Mouse (Mus musculus): ENCODE data around the gene Khnyn.
A peak's percentile ranks its signal among the peaks of the same experiment; 100 is the strongest.

Khnyn gene

DNA sequence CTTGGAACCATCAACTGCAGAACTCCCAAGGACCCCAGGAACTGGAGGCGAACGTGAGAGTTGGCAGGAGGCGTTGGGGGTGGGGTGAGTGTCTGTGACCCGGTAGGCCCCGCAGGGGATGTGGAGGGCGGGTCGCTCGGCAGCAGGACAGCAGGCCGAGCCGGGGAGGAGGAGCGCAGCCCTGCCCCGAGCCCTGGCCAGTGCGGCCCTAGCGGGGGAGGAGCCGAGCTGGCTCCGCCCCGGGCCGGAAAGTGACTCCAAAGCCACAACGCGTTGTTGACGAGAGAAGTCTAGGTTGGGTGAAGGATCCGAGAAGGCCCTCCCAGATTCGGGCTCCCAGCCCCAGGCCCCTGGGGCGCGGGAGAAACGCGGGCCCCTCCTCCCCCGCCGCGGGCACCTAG is at the start of gene Khnyn:
Gene Khnyn (plus strand): TSS at position 235 of the 401 bp plus-strand sequence.
- peak; percentile 66 for DNase-seq

DNA sequence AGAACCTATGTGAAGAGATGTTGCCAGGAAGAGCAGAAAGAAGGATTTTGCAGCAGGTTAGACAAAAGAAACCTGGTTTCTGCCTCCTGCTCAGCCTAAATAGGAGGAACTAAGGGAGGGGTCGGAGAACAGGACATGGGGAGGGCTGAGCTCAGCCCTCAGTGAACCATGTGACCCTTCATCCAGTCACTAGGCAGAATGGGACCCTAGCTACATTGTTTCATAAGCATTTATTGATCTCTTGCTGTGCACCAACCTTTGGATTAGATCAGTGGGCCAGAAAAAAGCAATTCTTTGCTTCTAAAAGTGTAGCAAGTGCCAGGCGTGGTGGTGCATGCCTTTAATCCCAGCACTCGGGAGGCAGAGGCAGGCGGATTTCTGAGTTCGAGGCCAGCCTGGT is 46.4 kb upstream of the Khnyn start:
- DNase-seq, result no peak

DNA sequence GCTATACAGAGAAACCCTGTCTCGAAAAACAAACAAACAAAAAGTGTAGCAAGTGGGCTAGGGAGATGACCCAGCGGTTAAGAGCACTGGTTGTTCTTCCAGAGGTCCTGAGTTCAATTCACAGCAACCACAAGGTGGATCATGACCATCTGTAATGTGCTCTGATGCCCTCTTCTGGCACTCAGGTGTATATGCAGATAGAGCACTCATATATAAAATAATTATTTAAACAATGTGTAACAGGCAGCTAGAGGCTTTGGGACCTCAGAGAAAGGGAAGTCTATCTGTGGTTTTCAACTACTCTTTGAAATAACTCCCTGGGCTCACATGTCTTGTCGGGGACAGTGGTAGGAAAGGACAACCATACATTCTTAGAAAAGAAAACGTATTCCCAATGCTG is 46.0 kb upstream of the Khnyn start:
- DNase-seq, result no peak

DNA sequence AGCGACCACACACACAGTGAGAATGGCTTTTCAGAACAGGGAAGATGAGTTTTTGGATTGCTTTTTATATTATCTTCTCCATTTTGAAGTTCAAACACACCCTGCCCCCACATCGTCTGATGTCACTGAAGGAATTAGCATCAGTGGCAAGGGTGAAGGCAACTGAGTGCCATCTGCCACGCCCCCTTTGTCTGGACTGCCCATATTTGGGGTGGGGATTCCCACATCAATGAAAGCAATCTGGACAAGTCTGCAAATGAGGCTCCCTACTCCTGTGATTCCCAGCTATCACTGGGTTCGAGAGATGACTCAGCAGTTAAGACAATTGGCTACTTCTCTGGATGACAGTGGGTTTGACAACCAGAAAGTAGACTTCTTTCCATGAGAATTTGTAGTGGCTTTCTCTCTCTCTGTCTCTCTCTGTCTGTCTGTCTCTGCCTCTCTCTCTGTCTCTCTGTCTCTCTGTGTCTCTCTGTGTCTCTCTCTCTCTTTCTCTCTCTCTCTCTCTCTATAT is 43.8 kb upstream of the Khnyn start:
- no peak for DNase-seq

DNA sequence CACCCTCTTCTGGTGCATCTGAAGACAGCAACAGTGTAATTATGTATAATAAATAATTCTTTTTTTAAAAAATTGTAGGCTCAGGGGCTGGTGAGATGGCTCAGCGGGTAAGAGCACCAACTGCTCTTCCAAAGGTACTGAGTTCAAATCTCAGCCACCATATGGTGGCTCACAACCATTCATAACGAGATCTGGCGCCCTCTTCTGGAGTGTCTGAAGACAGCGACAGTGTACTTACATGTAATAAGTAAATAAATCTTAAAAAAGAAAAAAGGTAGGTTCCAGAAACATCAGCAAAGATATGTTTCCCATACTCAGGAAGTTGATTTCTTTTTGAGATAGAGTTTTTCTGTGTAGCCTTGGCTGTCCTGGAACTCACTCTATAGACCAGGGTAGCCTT is 42.0 kb upstream of the Khnyn start:
- DNase-seq, result no peak

DNA sequence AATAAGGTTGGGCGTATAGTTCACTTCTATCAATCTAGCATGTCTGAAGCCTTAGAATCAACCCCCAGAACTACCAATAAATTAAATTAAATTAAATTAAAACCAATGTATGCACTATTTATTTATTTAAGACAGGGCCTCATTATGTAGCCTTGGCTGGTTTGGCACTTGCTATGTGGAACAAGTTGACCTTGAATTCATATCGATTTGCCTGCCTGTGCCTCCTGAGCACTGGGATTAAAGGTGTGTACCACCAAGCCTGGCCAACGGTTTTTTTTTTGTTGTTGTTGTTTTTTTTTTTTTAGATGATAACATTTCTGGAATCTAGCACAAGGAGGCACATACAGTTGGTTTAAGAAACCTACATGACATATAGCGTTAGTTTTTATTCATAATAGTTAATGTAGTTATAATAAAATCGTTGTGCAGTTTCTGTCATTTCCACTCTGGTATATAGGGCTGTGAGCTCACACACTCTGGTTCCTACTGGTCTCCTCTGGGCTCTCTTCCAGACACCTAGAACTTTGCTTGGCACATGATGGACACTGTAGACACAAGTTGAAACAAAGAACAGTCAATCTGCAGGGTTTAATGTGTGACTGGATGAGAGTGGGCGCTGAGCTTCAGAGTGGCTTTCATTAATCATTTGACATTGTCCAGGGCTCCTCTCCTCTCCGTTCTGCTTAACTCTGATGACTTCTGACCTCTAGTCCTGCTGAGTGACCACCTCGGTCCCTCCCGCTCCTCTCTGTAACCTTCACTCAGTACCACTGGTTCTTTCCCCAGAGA is 39.0 kb upstream of the Khnyn start:
- no peak for DNase-seq

DNA sequence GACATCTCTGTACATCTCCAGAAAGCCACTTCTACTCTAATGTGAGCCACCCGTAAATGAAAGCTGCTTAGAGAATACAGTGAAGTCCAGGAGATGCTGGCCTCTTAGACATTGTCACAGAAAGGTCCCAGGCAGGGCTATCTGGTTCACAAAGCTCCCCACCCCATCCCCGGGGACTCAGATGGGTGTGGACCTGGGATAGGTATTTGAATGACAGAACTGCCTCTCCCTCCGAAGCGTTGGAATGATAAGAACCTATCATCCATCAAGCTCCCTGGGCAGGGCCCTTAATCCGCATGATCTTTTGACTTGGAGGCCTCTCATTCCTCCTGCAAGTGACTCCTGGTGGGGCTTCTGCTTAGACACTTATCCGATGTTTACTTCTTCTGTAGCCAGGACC is 33.9 kb upstream of the Khnyn start:
- DNase-seq, result no peak

DNA sequence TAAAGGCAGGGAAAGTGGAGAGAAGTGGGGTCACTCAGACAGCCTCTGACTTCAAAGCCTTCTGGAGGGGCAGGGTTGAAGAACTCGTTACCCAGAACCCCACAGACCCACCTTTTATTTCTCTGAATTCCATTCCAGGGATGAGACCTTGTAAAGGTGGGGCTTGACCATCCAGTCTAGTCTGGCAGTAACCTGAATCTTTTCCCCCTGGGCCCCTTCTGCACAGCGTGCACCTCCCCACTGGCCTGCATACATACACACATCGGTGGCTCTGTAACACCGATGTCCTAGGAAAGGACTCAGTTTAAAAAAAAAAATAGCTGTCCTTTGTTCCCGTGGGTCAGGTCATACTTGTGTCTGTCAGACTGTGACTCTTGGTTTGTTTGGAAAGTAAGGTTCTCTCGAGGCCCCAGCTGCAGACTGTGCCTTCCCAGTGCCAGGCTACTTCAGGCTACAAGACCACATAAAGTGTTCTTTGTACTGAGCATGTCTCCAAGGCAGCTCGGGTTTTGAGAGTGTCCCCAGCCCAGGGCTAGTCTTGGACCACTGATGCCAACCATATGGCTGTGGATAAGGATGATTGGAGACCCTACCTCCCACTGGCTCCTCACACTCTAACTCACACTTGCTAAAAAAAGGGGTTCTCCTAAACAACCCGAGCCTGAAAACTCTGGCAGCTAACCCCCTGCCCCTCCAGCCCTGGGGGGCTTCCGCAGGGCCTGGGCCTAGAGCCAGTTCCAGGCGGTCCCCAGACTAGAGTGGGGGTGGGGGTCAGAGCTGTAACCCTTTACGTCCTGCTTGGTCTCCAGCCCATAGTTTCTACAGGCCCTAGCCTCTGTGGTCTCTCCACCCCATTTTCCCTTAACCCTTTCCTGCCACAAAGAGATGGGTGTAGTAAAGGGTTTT is 31.8 kb upstream of the Khnyn start:
- peak; percentile 42 for DNase-seq

DNA sequence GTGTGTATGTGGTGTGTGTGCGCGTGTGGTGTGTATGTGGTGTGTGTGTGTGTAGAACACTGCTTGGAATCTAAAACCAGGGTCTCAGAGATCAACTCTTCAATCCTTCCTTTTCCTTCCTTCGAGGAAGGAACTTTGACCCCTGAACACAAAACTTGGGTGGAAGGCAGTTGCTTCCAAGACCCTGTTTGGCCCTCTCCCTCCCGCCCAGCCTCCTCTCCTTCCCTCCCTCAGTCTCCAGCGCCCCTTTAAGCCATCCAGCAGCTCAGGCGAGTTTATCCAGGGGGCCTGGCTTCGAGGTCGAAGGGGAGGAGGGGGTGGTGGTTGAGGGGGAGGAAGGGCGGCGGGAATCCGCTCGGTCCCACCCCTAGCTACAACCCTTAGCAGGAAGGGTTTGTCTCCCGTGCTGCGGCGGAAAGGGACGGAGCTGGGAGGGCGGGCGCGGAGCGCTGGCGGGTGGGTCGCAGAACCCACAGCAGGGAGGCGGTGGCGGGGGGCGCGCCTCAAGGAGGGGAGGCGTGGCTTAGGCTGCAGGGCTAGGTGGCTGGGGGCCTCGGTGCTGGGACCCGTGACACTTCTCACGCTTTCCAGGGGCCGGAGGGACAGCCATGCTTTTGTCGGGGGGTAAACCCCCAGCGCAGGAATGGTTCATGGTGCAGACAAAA is 31.0 kb upstream of the Khnyn start, which contains the start of gene Nynrin:
Gene Nynrin (plus strand): TSS at position 390 of the 665 bp plus-strand sequence.
- DNase-seq, result peak; percentile 74

DNA sequence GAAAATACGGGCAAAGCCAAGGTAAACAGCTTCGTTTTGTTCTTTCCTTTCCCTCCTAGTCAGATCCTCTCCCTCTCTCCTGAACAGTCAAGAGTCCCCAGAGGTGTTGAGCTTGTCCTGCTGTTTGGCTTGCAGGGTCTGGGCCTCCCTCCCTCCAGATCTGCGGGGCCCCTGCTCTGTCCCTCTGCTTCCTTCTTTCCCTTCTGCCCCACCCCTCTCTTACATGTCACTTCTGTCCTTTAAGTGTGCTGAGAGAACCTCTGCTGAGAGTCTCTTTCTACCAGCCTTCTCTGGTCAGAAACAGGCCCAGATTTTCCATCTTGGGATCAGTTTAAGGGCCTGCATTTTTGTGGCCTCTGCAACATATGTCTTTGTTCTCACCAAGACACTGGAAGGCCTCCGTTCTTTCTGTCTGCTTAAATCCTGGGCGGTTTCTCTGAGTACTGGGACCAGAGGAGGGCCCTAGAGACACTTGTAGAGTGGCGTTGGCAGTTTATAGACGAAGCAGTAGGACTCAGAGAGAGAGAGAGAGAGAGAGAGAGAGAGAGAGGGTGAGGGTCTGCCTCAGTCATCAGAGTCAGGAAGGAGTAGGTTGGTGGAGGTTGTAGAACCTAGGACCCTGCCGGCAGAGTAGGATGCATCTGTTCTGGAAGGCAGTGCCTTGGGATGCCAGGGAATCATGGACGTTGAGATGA is 30.2 kb upstream of the Khnyn start:
- DNase-seq, result no peak

DNA sequence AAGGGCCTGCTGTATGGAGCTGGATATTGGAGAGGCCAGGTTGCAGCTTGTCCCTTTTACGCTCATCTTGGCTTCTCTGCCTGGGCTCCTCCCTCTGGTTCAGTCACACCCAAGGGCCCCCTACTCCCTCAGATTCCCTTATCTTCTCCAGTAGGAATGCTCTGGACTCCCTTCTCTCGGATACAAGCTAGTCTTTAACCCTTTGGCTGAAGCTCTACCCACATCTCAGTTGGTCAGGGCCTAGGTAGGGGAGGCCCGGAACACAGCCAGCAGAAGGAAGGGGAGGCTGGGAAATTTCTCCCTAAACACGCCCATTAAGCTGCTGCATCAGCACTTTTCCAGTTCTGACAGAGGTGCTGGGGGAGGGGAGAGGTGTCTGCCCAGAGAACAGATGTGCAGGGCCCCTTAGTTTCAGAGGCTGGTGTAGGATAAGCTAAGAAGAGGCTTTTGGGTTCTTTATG is 29.6 kb upstream of the Khnyn start:
- no peak for DNase-seq

DNA sequence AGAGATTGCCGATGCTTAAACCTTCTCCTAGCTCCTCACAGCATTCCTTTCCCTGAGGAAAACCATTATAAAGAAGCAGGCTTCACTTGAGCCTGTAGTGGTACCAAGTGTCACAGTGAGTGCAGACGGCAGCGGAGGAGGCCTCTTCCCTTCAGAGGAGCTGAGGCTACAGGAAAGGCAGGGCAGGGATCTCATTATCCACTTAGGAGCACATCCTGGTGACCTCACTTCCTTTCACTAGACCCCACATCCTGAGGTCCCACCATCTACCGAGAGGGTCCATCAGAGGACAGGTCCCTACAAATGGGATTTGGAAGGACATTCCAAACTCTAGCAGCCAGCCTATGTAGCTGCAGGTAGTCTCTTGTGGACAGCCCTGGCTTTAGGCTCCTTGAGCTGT is 27.2 kb upstream of the Khnyn start:
- no peak for DNase-seq

DNA sequence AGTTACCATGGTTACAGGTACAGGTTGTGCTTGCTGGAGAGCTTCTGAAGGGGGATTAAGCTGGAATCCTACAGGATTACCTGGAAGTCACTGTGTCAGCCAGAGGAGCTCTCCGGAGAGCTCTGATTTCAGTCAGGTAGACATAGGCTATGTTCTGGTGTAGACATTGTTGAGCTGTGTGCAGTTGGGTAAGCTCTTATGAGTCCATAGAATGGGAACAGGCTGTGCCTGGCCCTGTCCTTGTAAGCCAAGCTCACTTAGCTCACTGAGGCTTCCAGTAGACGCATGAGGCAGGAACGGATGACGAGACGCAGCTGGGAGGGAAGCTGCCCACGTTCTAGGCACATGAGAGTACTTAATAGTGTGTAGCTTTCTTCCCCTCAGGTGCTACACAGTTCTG is 22.6 kb upstream of the Khnyn start:
- no peak for DNase-seq

DNA sequence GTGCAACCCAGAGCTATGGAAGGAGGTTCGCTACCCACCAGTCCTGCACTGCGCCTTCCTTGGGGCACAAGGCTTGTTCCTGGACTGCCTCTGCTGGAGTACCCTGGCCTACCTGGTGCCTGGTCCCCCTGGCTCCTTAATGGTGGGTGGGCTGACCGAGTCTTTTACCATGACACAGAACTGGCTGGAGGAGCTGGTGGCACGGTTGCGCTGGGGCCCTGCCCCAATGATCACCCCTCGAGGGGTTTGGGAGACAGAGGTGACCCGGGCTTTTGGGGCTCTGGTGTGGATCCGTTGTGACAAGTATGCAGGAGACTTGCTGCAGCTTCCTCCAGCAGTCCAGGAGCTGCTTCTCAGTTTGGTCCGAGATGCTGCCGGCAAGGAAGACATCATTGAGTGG is 21.8 kb upstream of the Khnyn start:
- DNase-seq, result no peak

DNA sequence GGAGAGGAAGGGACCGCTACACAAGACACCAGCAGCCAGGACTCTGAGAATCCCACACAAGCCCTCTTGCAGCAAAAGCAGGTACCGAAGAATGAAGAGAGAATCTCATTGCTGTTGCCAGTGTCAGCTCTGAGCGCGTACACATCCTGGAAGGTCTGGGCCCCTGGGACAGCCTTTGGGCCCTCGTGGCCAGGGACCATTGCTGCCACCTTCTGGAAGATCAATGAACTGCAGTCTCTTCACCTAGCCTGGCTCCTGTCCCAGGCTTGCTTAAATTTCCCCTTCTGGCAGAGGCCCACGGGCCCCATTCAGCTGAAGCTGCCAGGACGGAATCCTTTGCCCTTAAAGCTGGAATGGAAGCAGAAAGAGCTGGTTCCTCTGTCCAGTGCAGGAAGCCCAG is 21.0 kb upstream of the Khnyn start:
- DNase-seq, result peak; percentile 53

DNA sequence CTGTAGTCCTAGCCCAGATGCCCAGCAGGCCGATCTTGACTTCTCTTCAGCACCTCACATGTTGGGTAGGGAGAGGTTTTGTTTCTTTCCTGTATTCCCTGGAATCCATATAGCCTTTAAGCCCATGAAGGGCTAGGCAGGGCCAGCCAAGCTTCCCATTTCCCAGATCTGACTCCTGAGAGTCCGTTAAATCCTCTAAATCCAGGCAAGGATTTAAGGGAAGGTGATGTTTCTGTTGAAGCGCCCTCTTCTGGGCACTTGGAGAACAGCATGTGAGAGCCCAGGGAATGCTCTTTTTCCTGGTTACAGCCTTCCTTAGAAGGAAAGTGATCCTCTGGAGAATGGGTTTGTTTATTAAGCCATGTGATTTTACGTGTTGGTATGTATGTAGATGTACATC is 17.8 kb upstream of the Khnyn start:
- peak; percentile 65 for DNase-seq

DNA sequence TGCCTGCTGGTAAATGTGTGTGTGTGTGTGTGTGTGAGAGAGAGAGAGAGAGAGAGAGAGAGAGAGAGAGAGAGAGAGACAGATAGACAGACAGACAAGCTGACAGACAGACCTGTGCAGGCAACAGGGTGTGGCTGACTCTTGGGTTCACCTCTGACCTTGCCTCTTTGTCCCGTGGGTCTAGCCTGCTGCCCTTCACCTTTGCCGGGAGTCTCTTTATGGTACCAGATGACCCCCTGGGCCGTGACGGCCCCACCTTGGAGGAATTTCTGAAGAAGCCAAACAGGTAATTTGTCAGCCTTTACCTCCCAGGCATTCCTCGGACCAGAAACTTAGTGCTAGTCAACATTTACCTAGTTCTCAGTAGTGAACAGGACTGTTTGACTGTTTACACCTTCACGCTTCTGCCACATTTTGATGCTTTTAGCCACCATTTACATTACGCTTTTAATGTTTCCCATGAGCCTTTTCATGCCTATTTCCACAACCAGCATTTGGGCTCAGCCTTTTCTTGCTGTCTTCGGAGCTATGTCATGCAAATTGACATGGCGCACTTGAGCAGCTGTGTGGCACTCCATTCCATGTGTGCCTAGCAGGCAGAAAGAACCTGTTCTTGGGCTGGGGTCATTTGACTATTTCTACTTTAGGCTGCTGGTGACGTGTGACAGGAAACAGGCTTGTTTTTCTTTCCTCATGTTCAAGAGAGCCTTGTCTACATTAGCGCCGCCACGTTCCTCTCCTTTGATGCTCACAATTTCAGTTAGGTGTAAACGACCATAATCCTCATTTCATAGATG is 16.3 kb upstream of the Khnyn start:
- no peak for DNase-seq

DNA sequence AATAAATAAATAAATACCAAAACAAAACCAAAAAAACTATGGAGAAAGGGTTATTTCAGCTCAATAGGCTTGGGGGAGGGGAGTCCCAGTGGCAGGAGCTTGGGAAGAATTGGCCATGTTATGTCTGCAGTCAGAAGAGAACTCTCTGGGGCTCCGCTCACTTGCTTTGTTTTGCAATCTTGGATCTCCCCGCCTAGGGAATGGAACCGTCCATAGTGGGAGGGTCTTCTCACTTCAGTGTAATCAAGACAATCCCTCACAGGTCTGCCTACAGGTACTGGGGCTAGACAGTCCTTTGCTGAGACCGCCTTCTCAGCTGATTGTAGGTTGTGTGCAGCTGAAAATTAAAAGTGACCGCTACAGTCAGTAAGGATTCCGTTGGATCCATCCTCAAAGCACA is 15.2 kb upstream of the Khnyn start:
- DNase-seq, result no peak

DNA sequence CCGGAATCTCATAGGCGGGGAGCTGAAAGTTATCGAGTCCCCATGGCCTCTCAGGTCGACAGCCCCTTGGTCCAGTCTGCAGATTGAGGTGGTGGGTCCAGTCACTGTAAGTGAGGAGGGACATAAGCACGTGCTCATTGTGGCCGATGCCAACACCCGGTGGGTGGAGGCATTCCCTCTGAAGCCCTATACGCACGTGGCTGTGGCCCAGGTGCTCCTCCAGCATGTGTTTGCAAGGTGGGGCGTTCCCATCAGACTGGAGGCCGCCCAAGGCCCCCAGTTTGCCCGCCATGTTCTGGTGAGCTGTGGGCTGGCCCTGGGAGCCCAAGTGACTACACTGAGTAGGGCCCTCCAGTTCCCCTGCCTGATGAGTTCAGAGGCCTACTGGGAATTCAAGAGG is 12.7 kb upstream of the Khnyn start:
- DNase-seq, result no peak

DNA sequence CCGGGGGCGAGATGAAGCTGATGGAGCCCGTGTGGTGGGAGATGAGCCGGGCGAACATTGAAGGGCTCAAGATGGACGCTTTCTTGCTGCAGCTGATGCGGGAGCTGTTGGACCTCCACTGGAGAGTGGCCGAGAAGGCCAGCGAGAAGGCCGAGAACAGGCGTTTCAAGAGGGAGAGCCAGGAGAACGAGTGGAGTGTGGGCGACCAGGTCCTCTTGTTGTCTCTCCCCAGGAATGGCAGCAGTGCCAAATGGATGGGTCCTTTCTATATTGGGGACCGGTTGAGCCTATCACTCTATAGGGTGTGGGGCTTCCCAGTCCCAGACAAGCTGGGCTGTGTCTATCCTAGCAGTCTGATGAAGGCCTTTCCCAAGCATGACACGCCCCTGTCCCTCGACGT is 12.2 kb upstream of the Khnyn start:
- no peak for DNase-seq

DNA sequence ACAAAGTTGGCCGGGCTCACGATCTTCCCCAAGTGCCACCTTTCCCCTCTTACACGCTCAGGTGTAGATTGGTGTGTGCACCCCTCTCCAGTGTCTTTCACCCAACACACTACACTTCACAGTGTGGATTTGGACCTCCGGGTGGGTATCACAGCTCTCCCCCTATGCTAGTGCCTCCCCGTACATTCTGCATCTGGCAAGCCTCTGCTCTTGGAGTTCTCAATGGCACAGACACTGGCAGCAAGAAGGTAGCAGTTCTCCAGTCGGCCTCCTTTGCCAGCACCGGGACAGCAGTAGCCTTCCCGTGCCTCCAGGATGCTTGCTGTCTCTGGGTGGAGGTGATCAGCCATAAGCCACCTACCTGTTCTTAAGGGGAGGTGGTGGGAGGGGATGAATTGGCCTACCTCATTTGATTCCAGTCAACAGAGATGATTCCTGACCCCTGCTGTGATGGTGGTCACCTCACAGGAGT is 11.5 kb upstream of the Khnyn start:
- no peak for DNase-seq

Data from right cerebral cortex, postnatal 4 days (tissue).